Mouse (Mus musculus) adrenal gland, adult 10 weeks (tissue): ENCODE data around the gene Ostc. TPM values are rescaled to one million over a fixed set of nuclear protein-coding genes. Genes with fewer than 3 reads are reported as not detected.

Source experiments
- polyA plus RNA-seq: library from polyadenylated mRNA; stranded (reverse); fragments of 350-450 nt; fragmentation: Illumina TruSeq; extraction: RNeasy Lipid Tissue Mini Kit (QIAGEN cat#74804); gene quantifications from one replicate; pipeline ENCODE4 v1.2.3, GENCODE M21; 2014; ENCODE audit warnings: low read depth, low replicate concordance

The Ostc gene
- 209 TPM for polyA plus RNA-seq

GRCm38 (mm10) chr3:130708967-130709924 is at the start of gene Ostc:
Gene Ostc (minus strand): TSS chr3:130709444.

DNA sequence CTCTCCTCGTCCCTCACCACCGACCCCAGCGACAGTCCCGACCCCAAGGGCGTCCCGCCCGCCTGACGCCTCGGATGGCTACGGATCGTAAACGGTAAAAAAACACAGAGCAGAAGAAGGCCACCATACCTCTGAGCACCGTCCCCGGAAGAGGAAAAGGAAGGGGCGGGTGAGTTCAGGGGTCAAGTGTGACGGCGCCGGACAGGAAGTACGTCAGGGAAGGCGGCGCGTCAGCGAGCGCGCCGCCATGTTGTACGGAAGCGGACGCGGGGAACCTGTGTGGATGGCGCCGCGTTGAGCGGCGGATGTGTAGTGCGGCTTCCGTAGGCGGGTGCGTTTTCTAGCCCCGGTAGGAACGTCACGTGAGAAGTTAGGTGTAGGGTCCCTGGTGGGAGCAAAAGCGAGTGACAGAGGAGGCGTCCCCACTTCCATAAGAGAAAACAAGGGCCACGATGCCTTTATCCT is 21.0 kb upstream of the Ostc start, which contains the start of gene Rpl34:
Rpl34 (minus strand) TSS at position 210 of the 465 bp plus-strand sequence.

Other genes starting within 250 kb of the Ostc start
- 1.3 TPM for gene Etnppl, start 92.0 kb downstream of the Ostc start, polyA plus RNA-seq
- 50.3 TPM for gene Rpl34, start 21.0 kb upstream of the Ostc start, polyA plus RNA-seq